ENCODE assay signal across 28 mouse cellular contexts in the genomic region with DNA sequence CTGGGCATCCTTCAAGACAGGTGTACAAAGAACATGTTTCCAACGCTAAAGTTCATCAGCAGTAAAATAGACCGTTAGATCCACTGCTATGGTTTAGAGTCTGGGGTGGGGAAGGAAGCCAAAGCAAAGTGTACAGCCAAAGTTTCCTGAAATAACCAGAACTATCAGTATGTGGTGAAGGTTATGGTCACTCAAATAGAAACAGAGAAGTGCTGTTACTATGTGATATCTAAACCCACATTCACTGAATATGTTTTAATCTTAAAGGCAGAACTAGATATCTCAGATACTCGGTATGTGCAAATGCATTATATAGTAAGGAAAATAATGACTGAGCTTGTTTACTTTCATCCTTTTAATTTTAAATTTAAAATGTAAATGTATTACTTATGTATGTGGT.
"Had no signal": no experiment of that assay in that cellular context is flagged by ENCODE, and none has a peak within 500 bp of the region (broad histone marks: within the 10 kb centered on the region; RNA-seq: fewer than 3 reads in every experiment).

No protein-coding gene starts in this region.

- H3K4me3 ChIP-seq: limb, embryonic 10.5 days; limb, embryonic 12.5 days; limb, embryonic 13.5 days; limb, embryonic 15.5 days; liver, embryonic 12.5 days; liver, embryonic 13.5 days; liver, embryonic 15.5 days; lung, embryonic 15.5 days; megakaryocyte, embryonic 14.5 days; midbrain, embryonic 10.5 days; midbrain, embryonic 12.5 days; midbrain, embryonic 13.5 days; midbrain, embryonic 15.5 days; myocyte; neural tube, embryonic 12.5 days had no signal

- H3K4me1 ChIP-seq: limb, embryonic 10.5 days; limb, embryonic 12.5 days; limb, embryonic 13.5 days; limb, embryonic 15.5 days; liver, embryonic 12.5 days; liver, embryonic 13.5 days; liver, embryonic 15.5 days; lung, embryonic 15.5 days; megakaryocyte, embryonic 14.5 days; midbrain, embryonic 10.5 days; midbrain, embryonic 12.5 days; midbrain, embryonic 13.5 days; midbrain, embryonic 15.5 days; neural tube, embryonic 12.5 days had no signal

- H3K27ac ChIP-seq: limb, embryonic 10.5 days; limb, embryonic 12.5 days; limb, embryonic 13.5 days; limb, embryonic 15.5 days; liver, embryonic 12.5 days; liver, embryonic 13.5 days; liver, embryonic 14.5 days; liver, embryonic 15.5 days; lung, embryonic 15.5 days; macrophage; midbrain, embryonic 10.5 days; midbrain, embryonic 12.5 days; midbrain, embryonic 13.5 days; midbrain, embryonic 15.5 days; neural tube, embryonic 12.5 days had no signal

- H3K27me3 ChIP-seq: limb, embryonic 12.5 days; limb, embryonic 13.5 days; limb, embryonic 15.5 days; liver, embryonic 12.5 days; liver, embryonic 13.5 days; liver, embryonic 15.5 days; lung, embryonic 15.5 days; megakaryocyte, embryonic 14.5 days; midbrain, embryonic 12.5 days; midbrain, embryonic 13.5 days; midbrain, embryonic 15.5 days; neural tube, embryonic 12.5 days had no signal

- H3K9ac ChIP-seq: limb, embryonic 12.5 days; limb, embryonic 13.5 days; limb, embryonic 15.5 days; liver, embryonic 12.5 days; liver, embryonic 13.5 days; liver, embryonic 14.5 days; liver, embryonic 15.5 days; liver, postnatal 0 days; lung, embryonic 14.5 days; lung, embryonic 15.5 days; midbrain, embryonic 12.5 days; midbrain, embryonic 13.5 days; midbrain, embryonic 15.5 days; neural tube, embryonic 12.5 days had no signal

- DNase-seq: left cerebral cortex, postnatal 4 days; liver; liver, embryonic 13.5 days; liver, postnatal 0 days; lung, adult 18-20 months; lung, adult 2 months; lung, embryonic 14.5 days; lung, postnatal 10 days; lung, postnatal 14 days; lung, postnatal 36 days; lung, postnatal 4 days; midbrain, embryonic 14.5 days had no signal

- H3K9me3 ChIP-seq: limb, embryonic 10.5 days; limb, embryonic 12.5 days; limb, embryonic 13.5 days; limb, embryonic 15.5 days; liver, embryonic 12.5 days; liver, embryonic 13.5 days; liver, embryonic 15.5 days; lung, embryonic 15.5 days; megakaryocyte, embryonic 14.5 days; midbrain, embryonic 10.5 days; midbrain, embryonic 12.5 days; midbrain, embryonic 13.5 days; midbrain, embryonic 15.5 days; neural tube, embryonic 12.5 days had no signal

- H3K36me3 ChIP-seq: limb, embryonic 10.5 days; limb, embryonic 12.5 days; limb, embryonic 13.5 days; limb, embryonic 15.5 days; liver, embryonic 12.5 days; liver, embryonic 13.5 days; liver, embryonic 15.5 days; lung, embryonic 15.5 days; midbrain, embryonic 10.5 days; midbrain, embryonic 12.5 days; midbrain, embryonic 13.5 days; midbrain, embryonic 15.5 days; neural tube, embryonic 12.5 days had no signal
